Mouse (Mus musculus): ENCODE results near the gene Dcp1b. TPM values are rescaled to one million over a fixed set of nuclear protein-coding genes. Genes with fewer than 3 reads are reported as not detected.
A peak's percentile ranks its signal among the peaks of the same experiment; 100 is the strongest.

Gene Dcp1b
- polyA plus RNA-seq, 1 experiment from 2014 or later, result 8.5 TPM

- POLR2A ChIA-PET, result no interaction called here
- in situ Hi-C loops (cut with MboI; ENCODE audit: low pct_unique_long_range_greater_than_20kb), result no loop called here
These were observed 40.1 kb downstream of the Dcp1b start for GRCm38 (mm10) chr6:119215040-119215613.

GRCm38 (mm10) chr6:119217661-119218060, 42.6 kb downstream of the Dcp1b start:
- POLR2A ChIA-PET, result no interaction called here
- H3K27me3 ChIP-seq, result no peaks in the 10 kb centered on the region
- in situ Hi-C loops (cut with MboI; ENCODE audit: low pct_unique_long_range_greater_than_20kb), result no loop called here
- CTCF ChIA-PET, result interaction anchor here (1.0 kb wide), 1 partner anchor 130 kb away, joined by 3 read pairs; no protein-coding TSS in a partner anchor
- ATAC-seq, result no peak
- no peak for TF ChIP-seq CTCF (IDR thresholded peaks at IDR 0.05)
- DNase-seq (ENCODE audit: low read depth, low spot score), result no peak

More at GRCm38 (mm10) chr6:119215040-119215613, 40.1 kb downstream of the Dcp1b start:
- no peak for DNase-seq (ENCODE audit: low read depth, low spot score)
- no peak for TF ChIP-seq CTCF (IDR thresholded peaks at IDR 0.05)
- ATAC-seq, result no peak
- CTCF ChIA-PET, result interaction anchor here (1.5 kb wide), 1 partner anchor 133 kb away, joined by 5 read pairs; no protein-coding TSS in a partner anchor
- H3K27me3 ChIP-seq, result no peaks in the 10 kb centered on the region

- TF ChIP-seq CTCF (IDR thresholded peaks at IDR 0.05), result no peak
- ChIA-PET CTCF (interaction anchor here (1.1 to 2.8 kb wide), 3 partner anchors 122 to 212 kb away, joined by 3 to 12 read pairs (median 8); no protein-coding TSS in a partner anchor), POLR2A (no interaction called here)
- in situ Hi-C loops (cut with MboI; ENCODE audit: low pct_unique_long_range_greater_than_20kb), result no loop called here
- DNase-seq (ENCODE audit: low read depth, low spot score) (no peak), ATAC-seq (no peak)
- H3K27me3 ChIP-seq, result no peaks in the 10 kb centered on the region
These were observed 43.5 kb downstream of the Dcp1b start for GRCm38 (mm10) chr6:119218591-119218990.

- DNase-seq (ENCODE audit: low read depth, low spot score), result no peak
- ChIA-PET CTCF (interaction anchor here (0.8 to 3.6 kb wide), 12 partner anchors 44 to 226 kb away, joined by 3 to 40 read pairs (median 6); partner anchors contain the start of genes Dcp1b and Lrtm2), POLR2A (no interaction called here)
- H3K27me3 ChIP-seq, result no peaks in the 10 kb centered on the region
- in situ Hi-C loops (cut with MboI; ENCODE audit: low pct_unique_long_range_greater_than_20kb), result no loop called here
- no peak for ATAC-seq
- TF ChIP-seq CTCF (IDR thresholded peaks at IDR 0.05), result no peak
These were observed 44.3 kb downstream of the Dcp1b start for GRCm38 (mm10) chr6:119219237-119219870.

GRCm38 (mm10) chr6:119220297-119220696, 45.2 kb downstream of the Dcp1b start:
- no peaks in the 10 kb centered on the region for H3K27me3 ChIP-seq
- TF ChIP-seq CTCF (IDR thresholded peaks at IDR 0.05), result no peak
- in situ Hi-C loops (cut with MboI; ENCODE audit: low pct_unique_long_range_greater_than_20kb), result loop anchor here (5.0 kb wide), 2 partner anchors 127 to 212 kb away; no protein-coding TSS in a partner anchor
- DNase-seq (ENCODE audit: low read depth, low spot score), result no peak
- ChIA-PET CTCF (interaction anchor here (0.5 to 3.6 kb wide), 17 partner anchors 45 to 225 kb away, joined by 3 to 40 read pairs (median 4); partner anchors contain the start of genes Dcp1b and Lrtm2), POLR2A (interaction anchor here (1.1 to 1.4 kb wide), 2 partner anchors 130 to 210 kb away, joined by 3 to 4 read pairs; no protein-coding TSS in a partner anchor)
- ATAC-seq, result no peak

GRCm38 (mm10) chr6:119224451-119225195, 49.6 kb downstream of the Dcp1b start:
- ATAC-seq (peak; percentile 7), DNase-seq (ENCODE audit: low read depth, low spot score) (no peak)
- H3K27me3 ChIP-seq, result no peaks in the 10 kb centered on the region
- no peak for TF ChIP-seq CTCF (IDR thresholded peaks at IDR 0.05)
- POLR2A ChIA-PET, result no interaction called here
- CTCF ChIA-PET, result interaction anchor here (1.4 to 2.7 kb wide), 3 partner anchors 112 to 219 kb away, joined by 3 to 13 read pairs (median 3); no protein-coding TSS in a partner anchor
- in situ Hi-C loops (cut with MboI; ENCODE audit: low pct_unique_long_range_greater_than_20kb), result loop anchor here (5.0 kb wide), 2 partner anchors 123 to 208 kb away; no protein-coding TSS in a partner anchor

- no peaks in the 10 kb centered on the region for H3K27me3 ChIP-seq
- in situ Hi-C loops (cut with MboI; ENCODE audit: low pct_unique_long_range_greater_than_20kb), result no loop called here
- ChIA-PET POLR2A (no interaction called here), CTCF (interaction anchor here (1.4 to 2.7 kb wide), 3 partner anchors 112 to 219 kb away, joined by 3 to 13 read pairs (median 3); no protein-coding TSS in a partner anchor)
- ATAC-seq (no peak), DNase-seq (ENCODE audit: low read depth, low spot score) (no peak)
- no peak for TF ChIP-seq CTCF (IDR thresholded peaks at IDR 0.05)
These were observed 50.2 kb downstream of the Dcp1b start for GRCm38 (mm10) chr6:119225226-119225625.

GRCm38 (mm10) chr6:119225731-119226130, 50.7 kb downstream of the Dcp1b start:
- in situ Hi-C loops (cut with MboI; ENCODE audit: low pct_unique_long_range_greater_than_20kb), result no loop called here
- TF ChIP-seq CTCF (IDR thresholded peaks at IDR 0.05), result no peak
- no peaks in the 10 kb centered on the region for H3K27me3 ChIP-seq
- DNase-seq (ENCODE audit: low read depth, low spot score) (no peak), ATAC-seq (no peak)
- ChIA-PET CTCF (interaction anchor here (1.4 to 2.7 kb wide), 3 partner anchors 111 to 218 kb away, joined by 3 to 13 read pairs (median 3); no protein-coding TSS in a partner anchor), POLR2A (interaction anchor here (0.8 kb wide), 1 partner anchor 150 kb away, joined by 3 read pairs; no protein-coding TSS in a partner anchor)

- H3K27me3 ChIP-seq, result no peaks in the 10 kb centered on the region
- POLR2A ChIA-PET, result no interaction called here
- in situ Hi-C loops (cut with MboI; ENCODE audit: low pct_unique_long_range_greater_than_20kb), result no loop called here
- ATAC-seq, result no peak
- TF ChIP-seq CTCF (IDR thresholded peaks at IDR 0.05), result no peak
- CTCF ChIA-PET, result no interaction called here
- DNase-seq (ENCODE audit: low read depth, low spot score), result no peak
These were observed 51.9 kb downstream of the Dcp1b start for GRCm38 (mm10) chr6:119227001-119227400.

GRCm38 (mm10) chr6:119228861-119229603, 54.0 kb downstream of the Dcp1b start:
- DNase-seq (ENCODE audit: low read depth, low spot score), result no peak
- no peak for TF ChIP-seq CTCF (IDR thresholded peaks at IDR 0.05)
- ATAC-seq, result no peak
- no peaks in the 10 kb centered on the region for H3K27me3 ChIP-seq
- ChIA-PET POLR2A (no interaction called here), CTCF (interaction anchor here (1.4 kb wide), 1 partner anchor 119 kb away, joined by 3 read pairs; no protein-coding TSS in a partner anchor)
- in situ Hi-C loops (cut with MboI; ENCODE audit: low pct_unique_long_range_greater_than_20kb), result no loop called here

Data from Patski (cell line).